Mouse (Mus musculus) gastrocnemius, adult 8-10 months (tissue): ENCODE results near the gene Ppp1r16b. TPM values are rescaled to one million over a fixed set of nuclear protein-coding genes. Genes with fewer than 3 reads are reported as not detected.

Experiments used
- DNase-seq, 2 experiments: peaks; one replicate each; pipeline ENCODE4 v3.0.0; 2022; ENCODE audit warnings: low spot score in 2 of 2
- total RNA-seq, 4 experiments: library from RNA; stranded (reverse); gene quantifications; 2 replicates each; pipeline ENCODE4 v1.2.4; 2022

Ppp1r16b gene
- total RNA-seq, 4 experiments from 2014 or later = 2.4 to 3.0 (median 2.7) TPM

- DNase-seq = no peak
These were observed 103.2 kb downstream of the Ppp1r16b start for GRCm38 (mm10) chr2:158768350-158768749.

GRCm38 (mm10) chr2:158768771-158769170 lies 103.6 kb downstream of the Ppp1r16b start:
- DNase-seq = no peak

- DNase-seq = no peak
These were observed 105.0 kb downstream of the Ppp1r16b start for GRCm38 (mm10) chr2:158770126-158770757.

GRCm38 (mm10) chr2:158771066-158771763 lies 106.0 kb downstream of the Ppp1r16b start:
- DNase-seq = no peak

GRCm38 (mm10) chr2:158772808-158773207 lies 107.6 kb downstream of the Ppp1r16b start:
- DNase-seq = no peak

- no peak for DNase-seq
These were observed 109.7 kb downstream of the Ppp1r16b start for GRCm38 (mm10) chr2:158774886-158775285.

GRCm38 (mm10) chr2:158776716-158777115 lies 111.5 kb downstream of the Ppp1r16b start:
- peak in 1 of 2 experiments; percentile 17 for DNase-seq

- DNase-seq = no peak
These were observed 112.3 kb downstream of the Ppp1r16b start for GRCm38 (mm10) chr2:158777490-158777889.

- DNase-seq = no peak
These were observed 113.2 kb downstream of the Ppp1r16b start for GRCm38 (mm10) chr2:158778349-158778748.

GRCm38 (mm10) chr2:158781126-158781525 lies 115.9 kb downstream of the Ppp1r16b start:
- DNase-seq = peak; percentile 10 to 50

GRCm38 (mm10) chr2:158786927-158787795 lies 122.0 kb downstream of the Ppp1r16b start:
- DNase-seq = no peak

- DNase-seq = peak; percentile 82 to 91
These were observed 129.4 kb downstream of the Ppp1r16b start, which contains the start of gene Dhx35 for GRCm38 (mm10) chr2:158794494-158795004. Dhx35 (plus strand) TSS chr2:158794807.

- no peak for DNase-seq
These were observed 129.8 kb downstream of the Ppp1r16b start for GRCm38 (mm10) chr2:158795043-158795442.

- no peak for DNase-seq
These were observed 130.7 kb downstream of the Ppp1r16b start for GRCm38 (mm10) chr2:158795875-158796274.

GRCm38 (mm10) chr2:158799328-158799727 lies 134.1 kb downstream of the Ppp1r16b start:
- no peak for DNase-seq

- no peak for DNase-seq
These were observed 135.6 kb downstream of the Ppp1r16b start for GRCm38 (mm10) chr2:158800788-158801187.

GRCm38 (mm10) chr2:158803575-158803974 lies 138.4 kb downstream of the Ppp1r16b start:
- no peak for DNase-seq

- no peak for DNase-seq
These were observed 150.5 kb downstream of the Ppp1r16b start for GRCm38 (mm10) chr2:158815686-158816085.
